13 mouse cellular contexts compared by ENCODE assay signal in genomic region chr9:57014766-57015165, GRCm38 (mm10). TPM values are rescaled to one million over a fixed set of nuclear protein-coding genes. Genes with fewer than 3 reads are reported as not detected.
DNase-seq lines count a peak whose midpoint lies in the region; ATAC-seq and TF ChIP-seq lines count a peak whose summit lies in the region.
"Had no signal": no experiment of that assay in that cellular context is flagged by ENCODE, and none has a peak within 500 bp of the region (broad histone marks: within the 10 kb centered on the region; RNA-seq: fewer than 3 reads in every experiment).

No protein-coding gene starts in this region.

- DNase-seq in adrenal gland, postnatal 14 days = peak; percentile 37
- no peak for DNase-seq in adrenal gland, postnatal 4 days (ENCODE audit: low spot score in 2 of 2)
- DNase-seq in Patski (ENCODE audit: low read depth, low spot score) = no peak
- DNase-seq in kidney, postnatal 36 days = peak; percentile 63 to 78
- DNase-seq: cerebellum, postnatal 36 days; thymus, postnatal 25 days had no signal

- H3K9ac ChIP-seq in intestine, postnatal 0 days (ENCODE audit: low read depth, low read length) = no peak overlapping the region
- H3K9ac ChIP-seq in intestine, embryonic 15.5 days = no peak overlapping the region
- no peak overlapping the region for H3K9ac ChIP-seq in forebrain, embryonic 16.5 days (replicated peaks; ENCODE audit: low read depth, low read length)
- H3K9ac ChIP-seq: liver, embryonic 15.5 days had no signal

- H3K9me3 ChIP-seq in intestine, postnatal 0 days (ENCODE audit: control insufficient read depth) = no peaks in the 10 kb centered on the region
- no peaks in the 10 kb centered on the region for H3K9me3 ChIP-seq in intestine, embryonic 15.5 days
- peaks cover 5% of the 10 kb centered on the region for H3K9me3 ChIP-seq in forebrain, embryonic 16.5 days (ENCODE audit: control insufficient read depth, low read length)
- H3K9me3 ChIP-seq: liver, embryonic 15.5 days had no signal

- in situ Hi-C loops in Patski (cut with MboI; ENCODE audit: low pct_unique_long_range_greater_than_20kb) = no loop called here

- CTCF ChIA-PET in Patski (lab: Charles Lee) = no interaction called here

- ATAC-seq in intestine, postnatal 0 days = no peak
- no peak for ATAC-seq in intestine, embryonic 15.5 days
- no peak for ATAC-seq in Patski
- no peak for ATAC-seq in forebrain, embryonic 16.5 days
- no peak for ATAC-seq in megakaryocyte-erythroid progenitor cell, adult 5-6 weeks (replicated peaks; ENCODE audit: low FRiP score, low TSS enrichment, poor library complexity, severe bottlenecking)
- ATAC-seq: hindbrain, embryonic 16.5 days had no signal

- no peaks in the 10 kb centered on the region for H3K36me3 ChIP-seq in intestine, postnatal 0 days (ENCODE audit: control insufficient read depth, insufficient read depth)
- H3K36me3 ChIP-seq in intestine, embryonic 15.5 days = no peaks in the 10 kb centered on the region
- H3K36me3 ChIP-seq in forebrain, embryonic 16.5 days (ENCODE audit: control insufficient read depth, insufficient read depth) = peaks cover 10% of the 10 kb centered on the region

- 72% methylated on average over 1 of the region's 1 CpGs for WGBS in intestine, postnatal 0 days
- WGBS in intestine, embryonic 15.5 days = 79% methylated on average over 1 of the region's 1 CpGs
- WGBS in forebrain, embryonic 16.5 days = 92% methylated on average over 1 of the region's 1 CpGs

- peak; percentile 49 for TF ChIP-seq CTCF in intestine, postnatal 0 days (IDR thresholded peaks at IDR 0.05; ENCODE audit: low read depth)
- peak; percentile 17 for TF ChIP-seq CTCF in Patski (IDR thresholded peaks at IDR 0.05)

- POLR2A ChIA-PET in Patski (lab: Charles Lee) = no interaction called here

- H3K4me3 ChIP-seq in intestine, postnatal 0 days (ENCODE audit: low read depth, low read length) = no peak overlapping the region
- H3K4me3 ChIP-seq in intestine, embryonic 15.5 days (replicated peaks) = no peak overlapping the region
- H3K4me3 ChIP-seq in forebrain, embryonic 16.5 days (replicated peaks; ENCODE audit: low read length) = no peak overlapping the region
- H3K4me3 ChIP-seq: erythroblast, embryonic 14.5 days; liver, embryonic 15.5 days had no signal

- H3K27me3 ChIP-seq in intestine, postnatal 0 days (replicated peaks; ENCODE audit: control insufficient read depth, insufficient read depth, low read length) = no peaks in the 10 kb centered on the region
- H3K27me3 ChIP-seq in intestine, embryonic 15.5 days (replicated peaks) = no peaks in the 10 kb centered on the region
- H3K27me3 ChIP-seq in Patski = no peaks in the 10 kb centered on the region
- H3K27me3 ChIP-seq in forebrain, embryonic 16.5 days (replicated peaks; ENCODE audit: control insufficient read depth, insufficient read depth, low read length) = no peaks in the 10 kb centered on the region
- H3K27me3 ChIP-seq: liver, embryonic 15.5 days had no signal

- no peak overlapping the region for H3K4me2 ChIP-seq in intestine, postnatal 0 days (replicated peaks; ENCODE audit: low read depth)
- no peak overlapping the region for H3K4me2 ChIP-seq in intestine, embryonic 15.5 days (replicated peaks)
- H3K4me2 ChIP-seq in forebrain, embryonic 16.5 days (ENCODE audit: low read length) = no peak overlapping the region
- H3K4me2 ChIP-seq: liver, embryonic 15.5 days had no signal

- H3K27ac ChIP-seq in intestine, postnatal 0 days (ENCODE audit: low read depth, low read length) = no peak overlapping the region
- H3K27ac ChIP-seq in intestine, embryonic 15.5 days = no peak overlapping the region
- H3K27ac ChIP-seq in forebrain, embryonic 16.5 days (ENCODE audit: low read length) = no peak overlapping the region
- H3K27ac ChIP-seq: liver, embryonic 15.5 days had no signal

- no peaks in the 10 kb centered on the region for H3K4me1 ChIP-seq in intestine, postnatal 0 days (replicated peaks; ENCODE audit: control insufficient read depth, insufficient read depth, low read length)
- H3K4me1 ChIP-seq in intestine, embryonic 15.5 days (replicated peaks) = no peaks in the 10 kb centered on the region
- no peaks in the 10 kb centered on the region for H3K4me1 ChIP-seq in forebrain, embryonic 16.5 days (replicated peaks; ENCODE audit: control insufficient read depth, insufficient read depth, low read length)
- H3K4me1 ChIP-seq: liver, embryonic 15.5 days had no signal

RNA-seq across cellular contexts. Expression of gene Ptpn9, which starts 20.0 kb away (rescaled TPM):
- 39.2 and 43.4 TPM in 2 replicates for total RNA-seq in adrenal gland, postnatal 14 days (2021)
- total RNA-seq in adrenal gland, postnatal 4 days (2021) = 10 to 100 TPM; 60.1 to 62.0 TPM
- polyA plus RNA-seq in intestine, postnatal 0 days (2015; fragmentation: Nextera tagmentation; extraction: Ambion mirVana) = 7.3 and 7.7 TPM in 2 replicates
- 13.2 and 13.4 TPM in 2 replicates for polyA plus RNA-seq in intestine, embryonic 15.5 days (2015; fragmentation: Nextera tagmentation; extraction: Ambion mirVana)
- 78.9 TPM for polyA plus RNA-seq in Patski (2021)
- polyA plus RNA-seq in forebrain, embryonic 16.5 days (2015; fragmentation: Nextera tagmentation; extraction: Ambion mirVana) = 24.7 and 26.9 TPM in 2 replicates
- 7.2 and 9.2 TPM in 2 replicates for total RNA-seq in megakaryocyte-erythroid progenitor cell, adult 5-6 weeks (2014; fragmentation: Nextera tagmentation)
- total RNA-seq in megakaryocyte-erythroid progenitor cell, adult 5-6 weeks (2017) = 8.2 and 8.4 TPM in 2 replicates

RNA-seq across cellular contexts. Expression of gene Sin3a, which starts 57.1 kb away (rescaled TPM):
- 50.6 and 55.0 TPM in 2 replicates for total RNA-seq in adrenal gland, postnatal 14 days (2021)
- 10 to 100 TPM; 58.0 to 64.5 TPM for total RNA-seq in adrenal gland, postnatal 4 days (2021)
- 11.7 and 14.1 TPM in 2 replicates for polyA plus RNA-seq in intestine, postnatal 0 days (2015; fragmentation: Nextera tagmentation; extraction: Ambion mirVana)
- 26.0 and 26.4 TPM in 2 replicates for polyA plus RNA-seq in intestine, embryonic 15.5 days (2015; fragmentation: Nextera tagmentation; extraction: Ambion mirVana)
- polyA plus RNA-seq in Patski (2021) = 40.1 TPM
- 28.2 and 29.5 TPM in 2 replicates for polyA plus RNA-seq in forebrain, embryonic 16.5 days (2015; fragmentation: Nextera tagmentation; extraction: Ambion mirVana)
- total RNA-seq in megakaryocyte-erythroid progenitor cell, adult 5-6 weeks (2014; fragmentation: Nextera tagmentation) = 65.6 and 111 TPM in 2 replicates
- 108 and 111 TPM in 2 replicates for total RNA-seq in megakaryocyte-erythroid progenitor cell, adult 5-6 weeks (2017)

Comparison
In these comparisons a context has a peak if more than half of its experiments do, and no peak if none do; other contexts are left out.
1. DNase-seq: peak in adrenal gland, postnatal 14 days (single experiment) and kidney, postnatal 36 days (2 of 2); none in adrenal gland, postnatal 4 days (0 of 2) and Patski (single experiment).